Mouse (Mus musculus) urinary bladder, adult 2 months (tissue): Measurements from ENCODE around the gene Map10. TPM values are rescaled to one million over a fixed set of nuclear protein-coding genes. Genes with fewer than 3 reads are reported as not detected.

ENCODE experiments used
- DNase-seq: peaks from one replicate; pipeline ENCODE4 v3.0.0; 2022; ENCODE audit warnings: low spot score
- polyA plus RNA-seq: library from polyadenylated mRNA; depleted of rRNA; stranded (reverse); fragments of >200 nt; gene quantifications from 2 replicates; pipeline ENCODE4 v1.2.3, GENCODE M21; 2012

Map10 gene
- polyA plus RNA-seq, 1 experiment: 2.8 TPM

DNA sequence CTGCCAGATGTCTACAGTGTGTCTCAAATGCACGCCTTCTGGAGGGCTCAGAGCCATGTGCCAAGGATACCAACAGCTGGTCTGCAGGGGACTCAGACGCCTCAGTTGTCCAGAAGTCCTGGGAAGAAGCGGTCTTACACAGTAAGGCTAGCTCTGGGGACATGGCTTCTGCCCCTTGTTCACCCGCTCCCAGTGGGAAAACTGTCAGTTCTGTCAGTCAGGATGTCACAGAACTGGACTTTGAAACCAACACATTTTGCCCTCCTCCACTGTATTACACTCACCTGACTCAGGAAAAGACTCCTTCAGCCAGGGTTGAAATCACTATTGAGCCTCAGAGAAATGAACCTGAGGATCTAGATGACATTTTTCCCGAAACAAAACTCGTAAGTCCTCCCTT, 802 bp downstream of the Map10 start:
- DNase-seq: no peak

DNA sequence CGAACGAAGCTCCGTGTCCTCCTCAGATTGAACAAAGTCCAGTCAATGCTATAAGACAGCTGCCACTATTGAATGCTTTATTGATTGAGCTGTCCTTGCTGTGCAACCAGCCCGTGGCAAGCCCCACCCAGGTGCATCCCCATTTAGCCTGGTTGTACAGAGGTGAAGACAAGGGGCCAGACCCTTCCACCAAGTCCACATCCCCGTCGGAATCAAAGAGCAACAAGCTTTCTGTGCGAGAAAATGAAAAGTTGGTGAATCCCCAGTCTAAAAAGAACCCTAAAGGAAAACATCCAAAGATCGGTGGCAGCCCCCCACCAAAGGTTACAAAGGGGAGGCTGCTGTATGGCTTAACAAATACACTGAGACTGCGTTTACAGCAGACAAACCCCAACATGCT, 1.3 kb downstream of the Map10 start:
- no peak for DNase-seq

DNA sequence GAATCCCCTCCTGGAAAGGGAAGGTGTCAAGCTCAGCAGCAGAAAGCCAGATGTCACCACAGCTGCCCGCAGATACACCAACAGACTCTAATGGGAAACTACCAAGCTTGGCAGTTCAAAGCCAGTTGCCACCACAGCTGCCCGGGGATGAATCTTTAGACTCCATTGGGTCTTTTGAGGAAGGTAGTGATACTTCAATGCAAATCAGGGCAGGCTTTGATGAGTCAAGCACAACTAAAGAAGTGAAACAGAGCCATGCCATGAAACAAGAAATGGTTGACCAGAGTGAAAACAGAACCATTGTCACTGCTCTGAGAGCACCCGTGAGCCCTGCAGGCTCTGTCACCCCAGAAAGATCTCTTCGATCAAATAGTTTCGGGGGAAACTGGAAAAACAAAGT, 1.8 kb downstream of the Map10 start:
- DNase-seq: no peak

DNA sequence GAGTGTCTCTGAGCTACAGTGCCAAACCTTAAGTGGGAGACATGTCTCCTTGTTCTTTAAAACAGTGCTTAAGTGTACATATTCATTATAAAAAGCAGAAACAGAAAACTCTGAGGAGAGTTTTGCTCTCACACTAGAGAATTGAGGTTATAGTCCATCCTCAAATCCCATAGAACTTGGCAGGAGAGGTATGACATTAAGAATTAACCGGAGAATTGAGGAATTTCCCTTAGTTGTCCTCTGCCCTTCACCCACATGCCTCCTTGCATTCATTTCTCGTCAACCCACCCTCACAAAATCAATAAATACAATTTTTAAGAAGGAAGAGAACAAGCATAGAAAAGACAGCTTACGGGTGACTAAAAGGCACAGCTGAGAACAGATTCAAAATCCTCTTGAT, 6.2 kb downstream of the Map10 start:
- no peak for DNase-seq

DNA sequence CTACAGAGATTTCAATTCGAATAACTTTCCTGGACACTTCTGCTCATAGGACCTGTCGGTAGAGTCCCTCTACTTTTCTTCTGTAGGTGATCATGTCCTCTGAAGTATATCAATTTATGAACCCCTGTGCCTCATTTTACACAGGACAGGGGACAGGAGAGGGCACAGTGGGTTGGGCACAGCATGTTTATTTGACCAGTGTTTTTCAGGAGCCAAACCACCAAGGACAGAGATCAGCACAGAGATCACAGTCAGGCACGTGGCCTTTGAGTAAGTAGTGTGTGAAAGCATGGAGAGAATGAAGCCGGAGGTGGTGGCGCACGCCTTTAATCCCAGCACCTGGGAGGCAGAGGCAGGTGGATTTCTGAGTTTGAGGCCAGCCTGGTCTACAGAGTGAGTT, 7.9 kb downstream of the Map10 start:
- no peak for DNase-seq

DNA sequence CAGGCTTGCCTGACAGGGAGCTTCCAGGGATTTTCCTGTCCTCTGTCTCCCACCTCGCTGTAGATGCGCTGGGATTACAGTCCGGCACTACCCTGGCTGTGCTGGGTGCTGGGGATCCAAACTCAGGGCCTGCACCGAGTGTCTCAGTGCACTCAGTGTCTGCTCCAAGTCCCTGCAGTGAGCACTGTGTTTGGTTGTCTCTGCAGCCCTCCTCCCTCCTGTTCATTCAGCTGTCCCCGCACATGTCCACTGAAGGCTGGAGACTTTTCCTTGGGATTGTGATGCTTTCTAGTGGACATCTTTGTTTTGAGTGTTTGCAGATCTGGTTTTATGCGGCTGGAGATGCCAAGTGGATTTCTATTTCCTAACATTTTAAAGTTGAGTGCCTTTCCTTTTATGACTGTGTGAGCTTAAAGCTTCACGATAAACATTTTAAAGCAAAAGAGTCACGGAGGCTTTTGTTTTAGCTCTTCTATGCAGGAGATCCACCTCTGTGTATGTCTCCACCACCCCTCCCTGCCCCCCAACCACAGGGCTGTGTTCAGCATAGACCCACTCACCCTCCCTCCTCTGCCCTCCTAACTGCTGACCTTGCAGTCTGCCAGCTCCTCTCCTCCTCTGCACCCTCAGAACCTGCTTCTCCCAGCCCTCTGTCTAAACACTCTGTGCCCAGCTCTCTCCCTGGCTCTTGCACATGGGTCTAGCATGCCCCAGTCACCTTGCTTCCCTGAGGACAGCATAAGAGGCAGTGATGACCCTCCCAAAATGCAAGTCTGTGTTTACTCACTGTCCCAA, 9.4 kb downstream of the Map10 start:
- DNase-seq: no peak

DNA sequence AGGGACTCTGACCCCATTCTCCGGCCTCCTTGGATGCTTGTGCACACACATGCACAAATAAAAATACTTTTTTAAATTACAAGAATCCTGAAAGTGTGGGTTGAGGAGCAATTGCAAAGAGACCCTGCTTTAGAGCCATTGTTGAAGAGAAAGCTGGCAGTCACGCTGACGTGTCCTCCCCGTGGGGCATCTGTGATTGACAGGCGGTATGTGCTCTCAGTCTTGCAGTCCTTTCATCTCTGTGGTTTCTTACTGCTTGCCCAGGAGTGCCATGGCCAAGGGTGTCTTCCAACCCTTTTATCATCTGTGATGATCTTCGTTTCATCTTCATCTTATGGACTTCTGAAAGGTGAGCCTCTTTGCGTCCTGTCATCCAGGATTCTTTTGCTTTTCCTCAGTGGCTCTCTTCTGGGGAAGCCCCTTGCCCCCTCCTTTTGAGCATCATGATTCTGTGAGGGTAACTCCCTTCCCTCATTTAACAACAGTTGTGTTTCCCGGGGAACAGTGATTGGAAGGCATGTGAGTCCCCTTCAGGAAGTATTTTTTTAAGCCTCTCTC, 11.3 kb downstream of the Map10 start:
- no peak for DNase-seq

DNA sequence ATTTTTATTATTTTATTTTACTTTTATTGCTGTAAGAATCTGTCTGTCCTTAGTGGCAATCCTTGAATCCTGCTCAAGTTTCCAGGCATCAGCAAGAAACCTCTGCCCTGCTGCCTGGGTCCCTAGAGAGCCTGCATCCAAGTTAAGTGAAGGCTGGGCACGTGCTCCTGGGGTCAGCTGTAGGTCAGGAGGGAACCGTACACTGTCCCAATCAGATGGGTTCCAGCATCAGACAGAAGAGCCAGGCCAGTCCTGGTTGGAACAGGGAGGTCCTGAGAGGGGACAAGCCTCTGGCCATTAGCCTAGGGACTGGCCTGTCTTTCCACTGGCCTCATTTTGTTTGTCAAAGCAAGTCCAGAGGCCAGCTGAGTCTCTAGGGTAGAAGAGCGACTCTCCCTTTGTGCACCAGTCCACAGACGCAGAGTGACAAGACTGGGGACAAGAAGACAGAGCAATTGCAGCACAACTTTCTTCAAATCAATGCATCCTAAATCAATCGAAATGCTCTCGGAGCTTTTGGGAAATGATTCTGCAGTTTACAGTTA, 15.7 kb downstream of the Map10 start:
- DNase-seq: no peak

DNA sequence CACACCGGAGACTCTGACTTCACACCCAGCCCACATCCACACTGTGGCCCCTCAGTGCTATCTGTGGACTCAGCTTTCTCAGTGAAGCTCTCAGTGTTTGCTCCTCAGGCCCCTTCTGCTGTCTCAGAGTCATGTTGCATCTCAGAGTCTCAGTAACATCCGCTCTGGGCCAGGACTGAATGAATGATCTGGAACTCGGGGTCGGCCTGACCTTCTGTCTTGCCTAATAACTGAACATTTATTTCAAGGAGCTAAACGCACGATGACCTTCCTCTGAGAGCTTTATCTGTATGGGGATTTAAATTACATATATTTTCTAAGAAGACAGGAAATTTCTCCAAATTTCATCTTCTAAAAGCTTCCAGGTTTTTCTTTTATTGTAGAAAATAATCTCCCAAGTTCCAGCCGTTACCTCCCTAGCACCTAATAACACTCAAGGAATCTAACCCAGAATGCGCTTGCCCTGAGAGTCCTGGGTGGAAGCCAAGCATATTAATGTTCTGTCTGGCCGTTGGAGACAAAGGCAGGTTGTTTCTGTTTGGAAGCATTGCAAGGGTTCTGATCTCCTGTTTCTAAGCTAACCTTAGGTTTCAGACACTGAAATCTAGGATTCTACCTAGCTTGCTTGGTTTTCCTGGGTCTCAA, 16.7 kb downstream of the Map10 start:
- no peak for DNase-seq

DNA sequence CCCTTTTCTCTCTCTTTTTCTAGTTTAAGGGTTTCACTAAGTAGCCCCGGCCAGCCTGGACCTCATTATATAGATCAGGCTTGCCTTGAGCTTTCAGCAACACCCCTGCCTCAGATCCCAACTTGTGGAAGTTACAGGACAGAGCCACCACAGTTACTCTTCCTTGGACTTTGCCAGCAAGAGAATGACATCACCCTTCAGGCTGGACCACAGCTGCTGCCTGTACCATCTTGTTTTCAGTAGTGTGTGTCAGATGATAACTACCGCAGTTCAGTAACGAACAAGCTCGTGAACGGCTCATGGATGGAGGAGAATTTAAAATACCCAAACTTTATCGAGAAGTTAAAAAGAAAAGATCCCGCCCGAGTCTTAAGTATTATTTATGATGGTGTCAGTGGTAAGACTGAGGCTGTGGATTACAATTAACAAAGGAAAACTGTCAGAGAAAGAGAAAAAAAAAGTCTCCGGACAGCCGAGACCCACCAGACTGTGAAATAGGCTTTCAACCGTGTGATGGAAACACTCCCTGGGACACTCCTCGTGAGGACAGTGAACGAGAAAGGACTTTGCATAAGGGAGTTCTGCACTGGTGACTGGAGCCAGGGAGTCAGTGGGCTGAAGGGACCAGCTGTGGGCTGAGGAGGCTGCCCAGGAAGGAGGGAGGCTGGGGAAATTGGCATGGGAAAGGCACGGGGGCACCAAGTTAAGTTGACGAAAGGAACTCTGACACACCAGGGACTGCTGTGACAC, 20.7 kb downstream of the Map10 start:
- no peak for DNase-seq

DNA sequence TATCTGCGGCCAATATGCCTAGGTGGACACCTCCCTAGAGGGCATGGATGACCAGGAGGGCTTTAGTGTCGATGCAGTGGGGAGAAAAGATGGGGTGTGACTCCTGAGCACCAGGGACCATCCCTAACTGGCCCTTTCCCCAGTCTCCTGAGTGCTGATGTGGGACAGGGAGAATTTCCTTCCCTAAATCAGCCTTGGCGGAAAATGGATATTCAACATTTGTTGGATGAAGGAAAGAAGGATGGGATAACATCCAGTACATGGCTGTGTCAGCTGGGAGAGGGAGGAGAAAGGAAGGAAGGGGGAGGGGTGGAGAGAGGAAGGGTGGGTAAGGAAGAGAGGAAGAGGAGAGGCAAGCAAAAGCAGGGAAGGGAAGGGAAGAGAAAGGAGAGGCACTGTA, 21.3 kb downstream of the Map10 start:
- DNase-seq: no peak

DNA sequence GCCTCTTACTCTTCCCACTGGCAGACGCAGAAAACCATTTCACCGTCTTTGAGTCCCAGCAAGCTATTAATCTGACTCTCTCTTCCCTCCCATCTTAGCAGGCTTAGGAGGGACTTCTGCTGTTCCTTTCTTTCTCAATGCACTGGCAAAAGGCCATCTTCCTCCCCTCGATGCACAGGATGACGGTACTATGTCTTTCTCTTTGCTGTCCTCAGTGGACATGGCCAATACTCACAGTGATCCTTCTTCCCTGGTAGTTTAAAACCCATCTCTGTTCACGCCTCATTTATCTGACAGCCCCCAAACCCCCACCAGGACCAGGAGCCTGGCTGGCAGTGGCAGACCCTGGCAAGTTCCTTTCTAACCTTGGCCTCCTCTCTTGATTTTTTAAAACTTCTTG, 22.8 kb downstream of the Map10 start:
- DNase-seq: no peak

DNA sequence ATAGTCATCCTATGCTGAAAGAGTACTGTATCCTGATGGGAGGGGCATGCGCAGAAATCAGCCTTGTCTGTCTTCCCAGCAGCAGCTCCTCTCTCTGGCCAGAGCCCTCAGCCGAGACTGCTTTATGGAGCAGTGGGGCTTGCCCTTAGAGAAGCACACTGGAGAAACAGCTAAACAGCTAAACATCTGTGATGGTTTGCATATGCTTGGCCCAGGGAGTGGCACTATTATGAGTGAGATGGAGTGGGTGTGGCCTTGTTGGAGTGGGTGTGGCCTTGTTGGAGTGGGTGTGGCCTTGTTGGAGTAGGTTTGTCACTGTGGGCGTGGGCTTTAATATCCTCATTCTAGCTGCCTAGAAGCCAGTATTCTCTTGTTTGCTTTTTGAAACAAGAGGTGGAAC, 23.6 kb downstream of the Map10 start:
- DNase-seq: no peak

DNA sequence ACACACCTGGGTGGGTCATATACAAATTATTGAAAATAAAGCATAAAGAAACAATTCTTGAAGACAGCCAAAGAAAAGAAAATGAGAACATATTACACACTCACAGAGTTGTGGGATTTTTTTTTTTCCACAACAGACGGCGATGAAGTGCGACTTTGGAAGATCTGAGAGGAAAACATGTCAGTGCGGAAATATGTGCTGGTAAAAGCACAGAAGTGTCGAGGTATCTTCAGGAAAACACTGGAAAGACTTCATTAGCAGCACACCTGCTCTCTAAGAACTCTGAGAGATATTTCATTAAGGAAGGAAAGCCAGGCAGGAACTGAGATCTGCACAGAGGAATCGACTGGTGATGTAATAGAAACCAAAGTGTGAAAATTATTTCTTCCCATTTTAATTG, 26.3 kb downstream of the Map10 start:
- DNase-seq: no peak

DNA sequence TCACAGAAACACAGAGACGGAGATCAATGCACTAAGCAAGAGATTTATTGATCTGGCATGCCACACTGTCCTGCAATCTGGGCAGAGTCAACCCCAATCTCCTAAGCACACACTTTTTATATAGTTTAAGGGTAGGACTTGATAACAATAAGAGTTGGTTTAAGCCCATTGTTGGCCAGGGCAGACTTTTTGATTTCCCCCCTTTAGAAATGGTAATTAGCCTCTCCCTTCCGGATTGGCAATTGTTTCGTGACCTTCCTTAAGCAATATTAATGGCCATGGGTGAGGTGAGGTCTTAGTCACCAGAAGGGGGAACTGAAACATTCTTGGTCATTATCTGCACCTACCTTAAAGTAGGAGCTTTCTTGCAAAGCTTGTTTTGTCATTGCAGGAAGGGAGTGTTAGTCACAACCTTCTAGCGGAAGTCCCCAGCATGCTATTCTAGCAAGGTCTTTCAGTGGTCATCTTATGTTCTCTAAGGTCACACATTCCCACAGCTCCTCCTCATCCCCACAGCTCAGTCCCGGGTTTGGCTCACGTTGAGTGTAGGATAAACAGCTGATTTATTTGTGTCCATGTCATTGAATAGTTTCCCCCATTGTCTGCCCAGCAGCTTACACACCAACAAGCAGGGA, 29.9 kb downstream of the Map10 start:
- no peak for DNase-seq

DNA sequence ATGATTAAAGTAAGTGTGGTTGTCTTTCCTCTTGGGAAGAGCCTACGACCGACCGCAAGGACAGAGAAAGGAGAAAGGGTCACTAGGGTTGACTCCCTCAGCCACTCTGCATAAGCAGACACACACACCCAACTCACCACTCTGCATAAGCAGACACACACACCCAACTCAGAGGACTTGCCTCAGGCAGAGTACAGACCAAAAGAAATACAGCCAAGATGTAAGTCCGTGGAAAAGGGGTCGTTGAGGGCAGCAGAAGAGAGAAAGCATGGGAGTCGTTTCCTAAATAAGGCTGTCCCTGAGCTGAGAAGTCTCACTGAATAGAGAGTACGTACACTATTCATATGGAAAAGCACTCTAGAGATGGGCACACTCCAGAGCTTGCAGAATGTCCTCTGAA, 30.8 kb downstream of the Map10 start:
- DNase-seq: no peak

DNA sequence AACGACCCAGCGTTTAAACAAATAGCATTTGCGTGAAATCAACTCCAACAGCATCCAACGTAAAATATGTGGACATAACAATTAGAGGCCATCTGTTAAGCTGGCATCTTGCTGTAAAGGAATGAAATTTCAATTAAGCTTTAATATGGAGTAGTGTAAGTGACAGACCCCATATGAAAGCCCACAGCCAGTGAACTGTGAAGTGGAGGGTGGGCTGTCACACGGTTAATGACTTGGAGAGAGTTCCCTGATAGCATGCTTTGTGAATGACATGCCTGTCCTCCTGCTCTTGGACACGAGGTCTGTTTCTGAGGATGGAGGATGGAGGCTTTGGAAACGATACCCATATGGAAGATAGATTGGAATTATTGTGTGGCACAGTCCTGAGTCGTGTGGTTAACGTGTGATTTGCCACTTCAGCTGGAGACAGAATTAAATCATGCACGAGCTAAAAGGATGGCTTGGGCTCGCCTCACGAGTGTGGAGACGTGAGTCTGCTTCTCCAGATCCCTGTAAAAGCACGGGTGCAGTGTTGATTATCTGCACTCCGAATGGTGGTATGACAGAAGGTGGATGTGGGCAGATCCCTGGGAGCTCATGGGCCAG, 33.4 kb downstream of the Map10 start:
- no peak for DNase-seq

DNA sequence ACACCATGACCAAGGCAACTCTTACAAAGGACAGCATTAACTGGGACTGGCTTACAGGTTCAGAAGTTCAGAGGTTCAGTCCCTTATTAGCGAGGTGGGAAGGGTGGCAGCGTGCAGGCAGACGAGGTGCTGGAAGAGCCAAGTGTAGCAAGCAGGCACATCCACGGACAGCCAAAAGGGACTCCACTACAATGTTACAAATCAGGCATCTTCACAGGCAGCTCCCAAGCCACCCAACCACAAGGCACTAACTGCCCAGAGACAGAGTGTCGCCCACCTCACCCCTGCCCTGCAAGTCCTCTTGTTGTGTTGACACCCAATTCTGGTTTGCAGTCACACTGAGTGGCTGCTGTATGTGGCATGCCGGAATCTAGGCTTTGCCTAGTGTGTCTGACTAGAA, 34.8 kb downstream of the Map10 start:
- no peak for DNase-seq

DNA sequence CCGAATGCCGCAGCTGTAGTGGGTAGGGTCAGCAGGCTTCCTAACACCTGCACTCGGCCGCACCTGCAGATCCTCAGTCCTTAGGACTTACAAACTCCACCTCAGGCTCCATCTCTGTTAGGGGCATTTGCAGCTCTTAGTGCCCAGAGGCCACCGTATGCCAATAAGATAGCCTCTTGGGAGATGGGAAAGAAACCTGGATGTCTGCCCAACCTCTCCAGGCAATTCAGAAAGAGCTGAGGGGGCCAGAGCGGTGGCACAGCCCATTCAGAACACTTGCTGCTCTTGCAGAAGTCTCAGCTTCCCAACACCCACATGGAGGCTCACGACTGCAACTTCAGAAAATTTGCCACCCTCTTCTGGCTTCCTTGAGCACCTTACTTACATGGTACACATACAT, 36.2 kb downstream of the Map10 start:
- no peak for DNase-seq

DNA sequence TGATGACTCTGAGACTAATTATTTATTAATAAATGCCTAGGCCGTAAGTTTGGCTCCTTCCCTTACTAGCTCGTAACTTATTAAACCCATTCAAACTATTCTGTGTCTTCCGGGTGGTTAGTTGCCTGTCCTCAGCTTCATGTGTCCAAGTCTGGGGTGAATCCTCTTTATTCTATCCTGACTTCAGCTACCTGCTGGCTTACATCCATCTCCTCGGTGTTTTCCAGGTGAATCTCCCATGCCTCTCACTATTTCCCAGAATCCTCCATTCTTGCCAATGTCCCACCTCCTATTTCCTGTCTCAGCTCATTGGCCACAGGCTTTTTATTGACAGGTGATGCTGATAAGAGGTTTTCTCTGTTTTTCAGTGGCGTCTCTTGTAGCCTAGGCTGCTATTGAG, 39.6 kb downstream of the Map10 start:
- no peak for DNase-seq

DNA sequence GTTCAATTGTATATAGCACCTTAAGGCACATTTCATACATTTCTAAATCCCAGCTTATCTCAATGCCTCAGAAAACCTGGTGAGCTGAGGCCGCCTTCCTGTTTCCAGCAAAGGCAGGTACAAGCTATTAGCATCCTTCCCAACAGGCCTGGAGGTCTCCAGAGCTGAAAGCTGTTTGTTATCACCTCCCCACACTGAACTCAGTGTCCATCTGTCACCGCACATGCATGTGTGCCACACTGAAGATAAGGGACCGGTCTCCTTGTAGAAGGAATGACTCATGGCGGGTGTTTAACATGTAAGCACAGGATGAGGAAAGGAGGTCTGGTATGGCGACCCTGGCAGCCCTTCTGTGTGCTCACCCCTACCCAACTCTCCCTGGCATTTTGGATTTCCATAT, 41.9 kb downstream of the Map10 start:
- no peak for DNase-seq

DNA sequence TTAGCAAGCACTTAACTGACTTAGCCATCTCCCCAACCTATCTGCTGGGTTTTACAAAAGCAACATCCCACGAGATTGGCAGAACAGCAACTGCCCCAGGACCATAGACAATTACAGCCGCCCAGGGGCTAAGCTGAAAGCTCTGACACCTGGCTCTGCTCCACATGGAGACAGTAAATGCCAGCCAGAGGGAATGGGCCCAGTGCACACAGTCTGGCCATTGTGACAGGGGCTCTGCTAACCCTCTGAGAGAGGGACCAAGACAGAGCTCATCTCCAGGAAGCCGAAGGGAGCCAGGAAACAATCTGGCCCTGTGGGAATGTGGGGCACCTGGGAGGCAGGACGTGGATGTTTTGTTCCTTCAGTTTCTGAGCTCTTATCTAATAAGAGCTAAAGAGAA, 46.6 kb downstream of the Map10 start:
- no peak for DNase-seq
